Mouse (Mus musculus) R1 (cell line): ENCODE measurements around the gene Epha2.
A peak's percentile ranks its signal among the peaks of the same experiment; 100 is the strongest.

Experiments
- DNase-seq: peaks from one replicate; pipeline ENCODE4 v3.0.0-alpha.2; 2018; ENCODE audit warnings: low read depth, low spot score

Gene Epha2

GRCm38 (mm10) chr4:141329968-141330367 lies 28.9 kb downstream of the Epha2 start:
- DNase-seq = no peak

GRCm38 (mm10) chr4:141331446-141331845 lies 30.4 kb downstream of the Epha2 start:
- no peak for DNase-seq

GRCm38 (mm10) chr4:141332258-141332657 lies 31.2 kb downstream of the Epha2 start:
- no peak for DNase-seq

GRCm38 (mm10) chr4:141334695-141335094 lies 33.7 kb downstream of the Epha2 start:
- DNase-seq = no peak

- DNase-seq = no peak
Observed at GRCm38 (mm10) chr4:141335263-141335796, 34.3 kb downstream of the Epha2 start.

- DNase-seq = no peak
Observed at GRCm38 (mm10) chr4:141336196-141336595, 35.2 kb downstream of the Epha2 start.

- DNase-seq = peak; percentile 90
Observed at GRCm38 (mm10) chr4:141337986-141338385, 36.9 kb downstream of the Epha2 start.

- peak; percentile 85 for DNase-seq
Observed at GRCm38 (mm10) chr4:141338853-141339252, 37.8 kb downstream of the Epha2 start.

- DNase-seq = peak; percentile 65
Observed at GRCm38 (mm10) chr4:141341477-141341876, 40.4 kb downstream of the Epha2 start.

- no peak for DNase-seq
Observed at GRCm38 (mm10) chr4:141343515-141343914, 42.5 kb downstream of the Epha2 start.

- peak; percentile 68 for DNase-seq
Observed at GRCm38 (mm10) chr4:141345219-141345618, 44.2 kb downstream of the Epha2 start.

- DNase-seq = peak; percentile 62
Observed at GRCm38 (mm10) chr4:141347365-141347797, 46.3 kb downstream of the Epha2 start.

- DNase-seq = no peak
Observed at GRCm38 (mm10) chr4:141348616-141349015, 47.6 kb downstream of the Epha2 start.

GRCm38 (mm10) chr4:141350015-141350414 lies 49.0 kb downstream of the Epha2 start:
- DNase-seq = no peak

GRCm38 (mm10) chr4:141351972-141352371 lies 50.9 kb downstream of the Epha2 start:
- no peak for DNase-seq

GRCm38 (mm10) chr4:141352986-141353385 lies 51.9 kb downstream of the Epha2 start:
- no peak for DNase-seq

- no peak for DNase-seq
Observed at GRCm38 (mm10) chr4:141353868-141354267, 52.8 kb downstream of the Epha2 start.

- DNase-seq = peak; percentile 73
Observed at GRCm38 (mm10) chr4:141357811-141358210, 56.8 kb downstream of the Epha2 start.

- no peak for DNase-seq
Observed at GRCm38 (mm10) chr4:141359222-141359621, 58.2 kb downstream of the Epha2 start.

- DNase-seq = peak; percentile 91
Observed at GRCm38 (mm10) chr4:141360846-141361245, 59.8 kb downstream of the Epha2 start.

GRCm38 (mm10) chr4:141362937-141363548 lies 62.0 kb downstream of the Epha2 start:
- peak; percentile 78 for DNase-seq

GRCm38 (mm10) chr4:141365126-141365525 lies 64.1 kb downstream of the Epha2 start:
- DNase-seq = no peak

- DNase-seq = no peak
Observed at GRCm38 (mm10) chr4:141365876-141366275, 64.8 kb downstream of the Epha2 start.
